Mouse (Mus musculus) heart, embryonic 16.5 days (tissue): Measurements from ENCODE around the gene Chmp3. TPM values are rescaled to one million over a fixed set of nuclear protein-coding genes. Genes with fewer than 3 reads are reported as not detected.
A peak's percentile ranks its signal among the peaks of the same experiment; 100 is the strongest.

Experiments
- ATAC-seq: fragments of 200-750 bp; cut with Nextera tagmentation; replicated peaks from 2 replicates; pipeline ENCODE4 v1.8.0; 2017; ENCODE audit warnings: moderate number of reproducible peaks; ENCODE audit not compliant: insufficient read depth, low FRiP score; ENCODE audit errors: extremely low read depth
- H3K27ac ChIP-seq: fragments of 300-500 bp; sonication (generic); 2 replicates; pipeline ENCODE4 v1.5.1; 2014; ENCODE audit warnings: mild to moderate bottlenecking, low read length, control low read depth, moderate library complexity
- H3K27me3 ChIP-seq: fragments of 300-500 bp; sonication (generic); 2 replicates; pipeline ENCODE4 v1.6.1; 2014; ENCODE audit warnings: low read length, mixed read lengths; ENCODE audit not compliant: control insufficient read depth, insufficient read depth
- H3K36me3 ChIP-seq: fragments of 300-500 bp; sonication (generic); 2 replicates; pipeline ENCODE4 v1.6.1; 2014; ENCODE audit not compliant: control insufficient read depth, insufficient read depth
- H3K4me1 ChIP-seq: fragments of 300-500 bp; sonication (generic); 2 replicates; pipeline ENCODE4 v1.6.1; 2014; ENCODE audit warnings: low read length, mixed read lengths; ENCODE audit not compliant: control insufficient read depth, insufficient read depth
- H3K4me2 ChIP-seq: fragments of 300-500 bp; sonication (generic); 2 replicates; pipeline ENCODE4 v1.6.1; 2014; ENCODE audit warnings: low read depth, mild to moderate bottlenecking, control low read depth, low read length
- H3K4me3 ChIP-seq: fragments of 300-500 bp; sonication (generic); 2 replicates; pipeline ENCODE4 v1.5.1; 2014; ENCODE audit warnings: mild to moderate bottlenecking, control low read depth, low read length
- H3K9ac ChIP-seq: fragments of 300-500 bp; sonication (generic); 2 replicates; pipeline ENCODE4 v1.6.1; 2014; ENCODE audit warnings: low read length, control low read depth
- H3K9me3 ChIP-seq: fragments of 300-500 bp; sonication (generic); replicated peaks from 2 replicates; pipeline ENCODE4 v1.6.1; 2016; ENCODE audit warnings: low read length; ENCODE audit not compliant: control insufficient read depth
- WGBS: fragments of 180-500 bp; shearing (Covaris S2); extraction: QIAGEN DNeasy Blood & Tissue Kit; methylation state at CpG from one replicate; pipeline ENCODE4 v1.1.7; 2014; 5-methylcytosine and 5-hydroxymethylcytosine counted together
- polyA plus RNA-seq: library from polyadenylated mRNA; unstranded; fragments of >200 nt; fragmentation: Nextera tagmentation; extraction: Ambion mirVana; gene quantifications from 2 replicates; pipeline ENCODE4 v1.2.1, GENCODE M21; 2015

The Chmp3 gene
- polyA plus RNA-seq, 1 experiment from 2014 or later = 67.6 TPM

DNA sequence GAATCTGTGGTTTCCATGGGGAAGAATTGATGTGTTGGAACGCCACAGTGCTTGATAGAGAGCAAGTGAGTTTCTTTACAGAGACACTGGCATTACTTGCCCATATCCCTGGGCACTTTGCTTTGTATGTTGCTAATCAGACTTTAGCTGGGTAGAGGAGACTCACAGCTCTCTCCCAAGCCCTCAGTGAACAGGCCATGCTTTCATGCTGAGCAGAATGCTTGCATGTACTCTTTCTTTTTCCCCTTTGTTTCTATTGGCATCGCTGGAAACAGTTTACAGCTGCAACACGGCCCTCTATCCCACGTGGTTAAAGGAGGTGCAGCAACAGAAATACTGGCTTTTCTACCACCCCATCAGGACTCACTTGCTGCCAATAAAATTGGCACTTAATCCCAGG is 39.6 kb downstream of the Chmp3 start:
- 85% methylated on average over 4 of the region's 4 CpGs for WGBS

DNA sequence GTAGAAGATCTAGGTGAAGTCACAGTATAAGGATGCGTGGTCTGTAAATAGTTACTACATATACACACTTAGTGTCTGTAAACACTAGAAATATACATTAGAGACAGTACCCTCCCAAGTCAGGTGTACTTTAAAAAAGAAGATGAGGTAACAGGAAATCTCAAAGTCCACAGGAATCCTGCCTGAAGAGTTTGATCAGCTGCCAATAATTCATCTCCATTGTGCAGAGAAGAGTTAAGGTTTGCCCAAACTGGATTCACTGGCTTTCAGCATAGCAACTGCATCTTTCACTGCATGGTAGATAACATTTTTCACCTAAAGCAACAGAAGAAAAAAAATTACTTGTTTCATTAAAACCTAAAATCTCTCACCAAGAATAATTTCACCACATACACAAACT is 45.8 kb downstream of the Chmp3 start:
- H3K27me3 ChIP-seq = no peaks in the 10 kb centered on the region
- peak overlapping the region; percentile 84 for H3K27ac ChIP-seq
- peaks cover 11% of the 10 kb centered on the region; the same call in 1 of the 2 replicates for H3K4me1 ChIP-seq
- no peak for ATAC-seq
- H3K4me3 ChIP-seq = no peak overlapping the region
- no peak overlapping the region for H3K9ac ChIP-seq
- H3K36me3 ChIP-seq = peaks cover 53% of the 10 kb centered on the region
- no peaks in the 10 kb centered on the region for H3K9me3 ChIP-seq
- WGBS = 95% methylated on average over 1 of the region's 1 CpGs
- H3K4me2 ChIP-seq = no peak overlapping the region

More for the DNA sequence above, 39.6 kb downstream of the Chmp3 start:
- H3K27ac ChIP-seq = no peak overlapping the region
- H3K4me1 ChIP-seq = no peaks in the 10 kb centered on the region
- H3K4me2 ChIP-seq = no peak overlapping the region
- H3K9ac ChIP-seq = no peak overlapping the region
- no peaks in the 10 kb centered on the region for H3K27me3 ChIP-seq
- peaks cover 18% of the 10 kb centered on the region for H3K36me3 ChIP-seq
- H3K4me3 ChIP-seq = no peak overlapping the region
- no peak for ATAC-seq
- H3K9me3 ChIP-seq = no peaks in the 10 kb centered on the region

DNA sequence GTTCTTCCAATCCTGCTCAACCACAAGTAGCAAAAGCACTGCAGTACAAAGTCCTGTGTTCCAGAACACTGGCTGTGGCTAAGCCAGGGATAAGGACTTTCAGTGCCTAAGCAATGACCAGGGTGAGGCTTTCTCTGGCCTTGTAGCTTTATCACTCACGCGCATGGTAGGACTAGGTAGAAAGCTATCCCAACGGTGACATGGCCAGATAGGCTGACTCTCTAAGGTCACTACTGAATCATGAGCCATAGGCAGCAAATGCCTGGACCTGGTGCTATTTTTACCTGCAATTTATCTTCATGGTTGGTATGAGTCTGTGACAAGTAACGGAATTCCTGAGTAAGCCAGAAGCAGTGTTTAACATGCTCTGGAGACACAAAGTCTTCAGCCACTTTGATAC is 46.6 kb downstream of the Chmp3 start:
- Histone ChIP-seq H3K36me3 (peaks cover 60% of the 10 kb centered on the region), H3K27ac (peak overlapping the region; percentile 84), H3K9ac (no peak overlapping the region), H3K4me2 (no peak overlapping the region), H3K9me3 (no peaks in the 10 kb centered on the region), H3K4me3 (no peak overlapping the region), H3K27me3 (no peaks in the 10 kb centered on the region), H3K4me1 (peaks cover 11% of the 10 kb centered on the region; the same call in 1 of the 2 replicates)
- peak; percentile 76 for ATAC-seq
- 46% methylated on average over 4 of the region's 4 CpGs for WGBS

DNA sequence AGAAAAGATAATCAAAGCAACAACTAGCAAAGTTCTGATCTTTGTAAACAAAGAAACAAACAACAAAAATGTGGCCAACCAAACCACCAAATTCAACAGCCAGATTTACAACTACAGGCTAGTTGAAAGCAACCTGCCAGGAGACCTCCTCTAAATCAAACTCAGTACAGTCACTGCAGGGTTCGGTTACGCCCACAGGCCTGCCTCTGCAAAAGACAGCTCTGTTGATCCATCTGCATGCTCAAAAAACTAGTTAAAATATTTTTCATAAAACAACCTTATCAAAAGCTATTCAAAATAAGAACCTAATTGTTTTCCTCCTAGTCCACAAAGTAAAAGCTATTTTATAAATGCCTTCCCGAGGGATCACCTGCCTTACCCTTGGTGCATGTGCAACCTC is 64.2 kb downstream of the Chmp3 start:
- Histone ChIP-seq H3K27ac (no peak overlapping the region), H3K36me3 (peaks cover 56% of the 10 kb centered on the region), H3K4me3 (no peak overlapping the region), H3K4me1 (no peaks in the 10 kb centered on the region), H3K4me2 (no peak overlapping the region), H3K9ac (no peak overlapping the region), H3K9me3 (no peaks in the 10 kb centered on the region), H3K27me3 (no peaks in the 10 kb centered on the region)
- WGBS = 89% methylated on average over 3 of the region's 3 CpGs
- ATAC-seq = no peak

DNA sequence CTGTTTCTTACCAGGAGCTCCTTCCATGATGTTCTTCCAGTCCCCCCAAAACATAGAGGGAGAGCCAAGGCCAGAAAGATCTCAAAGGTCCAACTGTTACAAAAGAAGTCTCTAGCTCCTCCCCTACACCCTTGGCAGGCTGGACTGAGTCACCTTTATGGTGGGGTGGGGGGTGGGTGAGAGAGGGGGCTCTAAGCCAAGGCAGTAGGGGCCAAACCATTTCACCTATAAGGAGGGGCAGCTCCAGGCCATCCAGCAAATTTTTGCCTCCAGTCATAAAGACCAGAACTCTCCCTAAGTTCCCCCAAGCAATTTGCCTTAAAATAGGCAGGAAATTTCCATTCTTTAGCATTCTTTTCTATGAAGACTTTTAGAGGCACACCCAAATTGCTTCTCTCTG is 65.4 kb downstream of the Chmp3 start:
- Histone ChIP-seq H3K9ac (no peak overlapping the region), H3K27me3 (no peaks in the 10 kb centered on the region), H3K4me2 (no peak overlapping the region), H3K36me3 (peaks cover 54% of the 10 kb centered on the region), H3K9me3 (no peaks in the 10 kb centered on the region), H3K4me1 (no peaks in the 10 kb centered on the region), H3K4me3 (no peak overlapping the region), H3K27ac (no peak overlapping the region)
- ATAC-seq = no peak

DNA sequence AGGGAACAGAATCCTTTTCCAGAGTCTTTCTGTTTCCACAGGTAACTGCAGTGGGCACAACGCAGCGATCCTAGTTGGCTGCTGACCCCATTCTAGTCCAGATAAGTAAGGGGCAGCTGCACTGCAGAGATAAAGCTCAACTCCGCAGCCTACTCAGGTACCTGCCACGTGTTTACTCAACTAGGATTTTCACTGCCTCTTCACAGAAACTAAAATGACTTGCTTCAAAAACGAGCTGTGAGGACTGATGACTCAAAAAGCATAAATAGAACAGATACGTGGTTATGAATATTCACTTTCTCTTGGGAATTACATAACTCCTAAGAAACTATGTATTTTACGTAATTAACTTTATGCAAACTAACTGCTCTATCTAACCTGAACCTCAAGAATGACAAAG is 66.4 kb downstream of the Chmp3 start:
- Histone ChIP-seq H3K36me3 (peaks cover 52% of the 10 kb centered on the region), H3K9me3 (no peaks in the 10 kb centered on the region), H3K4me3 (no peak overlapping the region), H3K27ac (no peak overlapping the region), H3K27me3 (no peaks in the 10 kb centered on the region), H3K4me1 (no peaks in the 10 kb centered on the region), H3K9ac (no peak overlapping the region), H3K4me2 (no peak overlapping the region)
- WGBS = 74% methylated on average over 7 of the region's 7 CpGs
- ATAC-seq = no peak

DNA sequence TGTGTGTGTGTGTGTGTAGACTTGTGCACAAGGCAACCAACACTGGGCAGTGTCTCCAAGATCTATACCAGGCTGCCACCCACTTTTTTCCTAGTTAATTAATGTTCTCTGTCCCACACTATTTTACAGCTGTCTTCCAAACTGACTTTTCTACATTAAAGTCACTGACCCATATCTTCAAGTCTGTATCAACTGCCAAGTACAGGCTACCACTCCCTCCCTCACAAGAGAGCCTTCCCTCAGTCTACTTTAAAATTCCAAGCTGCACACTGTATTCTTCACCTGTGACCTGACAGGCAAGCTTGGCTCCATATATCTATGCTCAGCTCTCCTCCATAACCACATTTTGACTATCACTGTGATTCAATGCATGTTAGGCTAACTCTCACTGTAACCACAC is 69.6 kb downstream of the Chmp3 start:
- H3K4me2 ChIP-seq = no peak overlapping the region
- H3K9ac ChIP-seq = no peak overlapping the region
- H3K4me1 ChIP-seq = 0 out of 2 replicates have a peak, but pooled peaks cover 2% of the 10 kb centered on the region
- peaks cover 61% of the 10 kb centered on the region for H3K36me3 ChIP-seq
- H3K27ac ChIP-seq = no peak overlapping the region
- no peaks in the 10 kb centered on the region for H3K9me3 ChIP-seq
- H3K4me3 ChIP-seq = no peak overlapping the region
- ATAC-seq = no peak
- no peaks in the 10 kb centered on the region for H3K27me3 ChIP-seq

DNA sequence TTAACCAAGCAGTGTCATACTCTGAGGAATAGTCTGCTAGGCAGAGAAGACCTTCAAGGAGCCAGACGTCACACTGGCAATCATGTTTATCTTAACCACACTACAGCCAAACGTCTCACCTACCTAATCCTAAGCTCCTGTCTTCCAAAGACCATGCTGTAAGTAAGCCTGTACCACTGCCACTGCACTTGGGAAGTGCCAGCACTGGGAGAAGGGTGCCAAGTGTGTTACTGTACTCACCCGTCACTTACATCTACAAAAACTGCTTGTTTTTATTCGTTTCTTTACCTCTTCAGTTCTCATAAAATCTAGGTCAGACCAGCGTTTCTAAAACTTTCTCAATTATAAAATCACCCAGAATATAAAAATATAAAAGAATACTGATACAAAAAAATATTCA is 73.4 kb downstream of the Chmp3 start:
- no peak overlapping the region for H3K9ac ChIP-seq
- no peak overlapping the region for H3K4me2 ChIP-seq
- H3K9me3 ChIP-seq = no peaks in the 10 kb centered on the region
- 66% methylated on average over 5 of the region's 5 CpGs for WGBS
- ATAC-seq = no peak
- H3K4me1 ChIP-seq = peaks cover 3% of the 10 kb centered on the region; the same call in 1 of the 2 replicates
- H3K27ac ChIP-seq = no peak overlapping the region
- H3K4me3 ChIP-seq = no peak overlapping the region
- H3K36me3 ChIP-seq = peaks cover 49% of the 10 kb centered on the region
- no peaks in the 10 kb centered on the region for H3K27me3 ChIP-seq

DNA sequence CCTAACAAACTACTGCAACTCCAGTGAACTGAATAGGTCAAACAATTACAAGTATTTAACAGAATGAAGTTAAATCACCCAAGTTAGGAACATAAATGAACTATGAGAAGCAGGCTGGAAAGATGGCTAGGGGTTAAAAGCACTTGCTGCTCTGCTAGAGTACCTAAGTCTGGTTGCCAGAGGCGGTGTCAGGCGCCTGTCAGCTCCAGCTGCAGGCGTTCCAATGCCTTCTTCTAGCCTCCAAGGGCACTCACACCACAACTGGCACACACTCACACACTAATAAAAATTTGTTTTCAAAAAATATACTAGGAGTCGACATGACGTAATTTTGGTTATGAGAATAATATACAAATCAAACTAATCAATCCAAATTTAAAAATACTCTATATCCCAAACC is 78.0 kb downstream of the Chmp3 start:
- Histone ChIP-seq H3K4me3 (no peak overlapping the region), H3K27me3 (no peaks in the 10 kb centered on the region), H3K9me3 (no peaks in the 10 kb centered on the region), H3K36me3 (peaks cover 41% of the 10 kb centered on the region), H3K4me2 (no peak overlapping the region), H3K27ac (no peak overlapping the region), H3K4me1 (peaks cover 6% of the 10 kb centered on the region; the same call in 1 of the 2 replicates), H3K9ac (no peak overlapping the region)
- WGBS = 60% methylated on average over 5 of the region's 5 CpGs
- ATAC-seq = no peak

DNA sequence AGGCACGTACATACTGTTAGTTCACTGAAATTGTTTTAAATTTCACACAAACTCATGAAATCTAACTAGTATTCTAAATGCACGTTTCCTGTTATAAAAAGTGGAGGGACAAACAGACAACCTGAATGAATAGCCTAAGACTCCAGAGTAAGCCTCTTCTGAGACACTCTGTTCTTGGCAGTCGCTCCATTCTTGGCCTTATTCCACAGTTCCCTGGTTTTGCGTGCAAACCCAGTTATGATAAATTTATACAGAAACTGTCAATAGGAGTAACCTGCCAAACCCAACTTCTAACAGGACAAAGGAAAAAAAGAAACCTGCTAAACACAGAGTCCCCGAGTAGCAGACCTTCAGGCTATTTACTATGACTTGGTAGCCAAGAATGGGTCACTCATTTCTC is 78.4 kb downstream of the Chmp3 start:
- no peak for ATAC-seq
- Histone ChIP-seq H3K9ac (no peak overlapping the region), H3K27ac (no peak overlapping the region), H3K9me3 (no peaks in the 10 kb centered on the region), H3K4me2 (no peak overlapping the region), H3K4me3 (no peak overlapping the region), H3K36me3 (peaks cover 37% of the 10 kb centered on the region), H3K27me3 (no peaks in the 10 kb centered on the region), H3K4me1 (peaks cover 6% of the 10 kb centered on the region; the same call in 1 of the 2 replicates)
- WGBS = 72% methylated on average over 5 of the region's 5 CpGs
